Mouse (Mus musculus) embryonic stem cell, embryonic (primary cell): ENCODE measurements around the gene Myh6.
"Not testable (repeated sequence)": the region's sequence is repeated elsewhere in the genome, so short reads cannot be mapped to it uniquely, and the experiment has no call there.

Source experiments
- CTCF ChIA-PET, 4 experiments: fragments of 300-600 bp in 2 of 4; fragments of 350-600 bp in 2 of 4; sonication (Branson Sonifier 250); formaldehyde crosslinking; loops; one replicate each; lab custom pipeline; 2022; ENCODE audit warnings: inconsistent platforms in 2 of 4; lab: Charles Lee
- POLR2A ChIA-PET, 4 experiments: fragments of 300-600 bp in 2 of 4; fragments of 350-600 bp in 2 of 4; sonication (Branson Sonifier 250); formaldehyde crosslinking; loops; one replicate each; lab custom pipeline; 2022; ENCODE audit warnings: antibody characterized with exemption in 4 of 4, inconsistent platforms in 1 of 4; lab: Charles Lee

The Myh6 gene

GRCm38 (mm10) chr14:54948781-54949180 lies 17.9 kb downstream of the Myh6 start:
- POLR2A ChIA-PET = interaction anchor here in 3 of 4 experiments (0.6 to 2.4 kb wide), 6 partner anchors 17 to 46 kb away, joined by 3 to 8 read pairs (median 5); partner anchors contain the start of gene Efs (in 1 of the 3)
- CTCF ChIA-PET = interaction anchor here (0.9 to 3.6 kb wide), 7 partner anchors 9 to 163 kb away, joined by 3 to 17 read pairs (median 4); partner anchors contain the start of gene Ngdn (in 1 of the 4)

- POLR2A ChIA-PET, CTCF ChIA-PET: not testable (repeated sequence)
Measured at GRCm38 (mm10) chr14:54947008-54947407, 19.7 kb downstream of the Myh6 start.

GRCm38 (mm10) chr14:54945975-54946704 lies 20.6 kb downstream of the Myh6 start:
- ChIA-PET POLR2A (interaction anchor here in 3 of 4 experiments (0.6 to 1.0 kb wide), 4 partner anchors 13 to 52 kb away, joined by 3 to 7 read pairs (median 4); no protein-coding TSS in a partner anchor), CTCF (interaction anchor here in 3 of 4 experiments (0.6 to 1.3 kb wide), 3 partner anchors 36 to 759 kb away, joined by 3 to 4 read pairs (median 3); partner anchors contain the start of gene Ngdn (in 1 of the 3))

- CTCF ChIA-PET = no interaction called here
Measured at GRCm38 (mm10) chr14:54944939-54945338, 21.8 kb downstream of the Myh6 start.

DNA sequence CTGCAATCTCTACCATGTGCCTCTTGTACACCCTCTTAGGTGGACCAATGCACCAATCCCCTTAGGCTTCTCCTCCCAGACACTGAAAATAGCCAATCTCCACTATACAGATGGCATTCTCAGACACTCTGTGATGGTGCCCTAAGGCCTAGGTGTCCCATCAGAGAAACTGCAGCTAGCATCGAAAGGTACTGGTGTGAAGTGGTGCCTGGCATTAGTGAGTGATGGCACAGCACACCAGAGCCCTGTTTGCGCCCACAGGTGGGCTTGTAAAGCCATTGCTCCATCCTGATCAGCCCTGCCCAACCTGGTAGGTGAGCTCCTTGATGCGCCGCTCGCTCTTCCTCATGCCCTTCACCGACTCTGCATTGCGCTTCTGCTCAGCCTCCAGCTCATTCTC lies 22.8 kb downstream of the Myh6 start:
- CTCF ChIA-PET = interaction anchor here in 1 of 4 experiments (0.7 kb wide), 1 partner anchor 29 kb away, joined by 16 read pairs; no protein-coding TSS in a partner anchor
- POLR2A ChIA-PET = interaction anchor here in 3 of 4 experiments (0.7 to 1.6 kb wide), 3 partner anchors 28 to 29 kb away, joined by 8 to 19 read pairs (median 8); no protein-coding TSS in a partner anchor

More at GRCm38 (mm10) chr14:54944939-54945338, 21.8 kb downstream of the Myh6 start:
- POLR2A ChIA-PET = interaction anchor here in 1 of 4 experiments (1.6 kb wide), 1 partner anchor 28 kb away, joined by 19 read pairs; no protein-coding TSS in a partner anchor

DNA sequence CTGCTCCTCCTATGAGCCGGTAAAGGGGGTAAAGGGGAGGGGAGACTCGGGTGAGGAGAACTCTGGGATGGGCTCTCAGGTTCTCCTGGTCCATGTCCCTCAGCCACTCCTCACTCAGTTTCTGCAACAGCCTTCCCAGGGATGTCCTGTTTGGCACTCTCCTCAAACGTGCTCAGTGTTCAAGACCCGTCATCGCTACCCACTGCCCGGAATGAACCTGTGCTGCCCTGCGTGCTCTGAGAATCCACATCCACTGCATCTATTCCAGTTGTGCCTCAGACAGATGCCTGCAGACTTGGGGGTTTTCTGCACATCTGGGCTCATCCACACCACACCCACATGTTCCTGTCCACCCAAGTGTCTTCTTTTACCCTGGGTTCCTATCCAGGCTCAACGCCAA lies 24.2 kb downstream of the Myh6 start:
- CTCF ChIA-PET = no interaction called here

DNA sequence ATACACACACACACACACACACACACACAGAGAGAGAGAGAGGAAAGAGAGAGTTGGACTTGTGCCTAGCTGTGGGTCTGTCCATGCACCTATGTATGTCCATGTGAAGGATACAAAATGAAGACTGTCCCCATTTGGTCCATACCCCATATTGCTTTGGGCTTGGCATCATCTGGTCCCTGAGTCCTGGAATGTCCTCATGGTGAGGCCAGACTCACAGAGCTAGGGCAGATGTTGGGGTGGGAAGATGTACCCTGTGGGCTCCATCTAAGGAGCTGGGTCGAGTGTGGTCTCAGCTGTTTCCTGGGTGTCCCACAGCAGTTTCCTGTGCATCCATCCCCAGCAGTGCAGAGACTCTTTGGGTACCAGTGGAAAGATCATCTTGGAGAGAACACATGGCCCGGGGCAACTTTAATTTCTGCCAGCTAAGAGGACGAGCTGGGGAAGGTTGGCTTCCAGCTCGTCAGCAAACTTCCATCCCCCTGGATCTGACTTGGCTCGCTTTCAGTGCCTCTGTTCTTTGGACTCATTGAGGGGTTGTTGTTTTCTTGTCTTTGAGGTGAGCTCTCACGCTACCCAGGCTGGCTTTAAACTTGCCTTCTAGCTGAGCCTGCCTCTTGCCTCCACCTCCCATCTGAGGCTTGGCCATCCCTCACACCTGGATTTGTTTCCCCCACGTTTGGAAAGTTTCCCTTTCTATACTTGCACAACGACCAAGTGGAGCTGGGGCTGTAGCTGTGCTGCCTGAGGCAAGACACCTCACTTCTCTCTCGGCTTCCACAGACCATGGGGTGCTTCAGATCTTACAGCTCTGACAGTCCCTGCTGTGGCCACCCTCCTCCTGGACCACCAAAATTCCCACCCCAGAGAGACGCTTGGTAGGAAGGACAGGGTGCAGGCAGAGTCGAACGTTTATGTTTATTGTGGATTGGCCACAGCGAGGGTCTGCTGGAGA lies 25.4 kb downstream of the Myh6 start:
- CTCF ChIA-PET = interaction anchor here in 2 of 4 experiments (0.5 to 1.5 kb wide), 2 partner anchors 14 to 76 kb away, joined by 3 read pairs; no protein-coding TSS in a partner anchor

More for the DNA sequence above, 24.2 kb downstream of the Myh6 start:
- POLR2A ChIA-PET = interaction anchor here in 1 of 4 experiments (1.3 to 1.7 kb wide), 2 partner anchors 17 to 34 kb away, joined by 3 to 6 read pairs; partner anchors contain the start of gene Efs

GRCm38 (mm10) chr14:54940176-54940530 lies 26.6 kb downstream of the Myh6 start:
- POLR2A ChIA-PET = interaction anchor here (1.0 to 2.2 kb wide), 15 partner anchors 10 to 76 kb away, joined by 3 to 17 read pairs (median 4); partner anchors contain the start of genes Efs (in 3 of the 4), Ngdn (in 3 of the 4) and Slc22a17 (in 1 of the 4)
- CTCF ChIA-PET = interaction anchor here (0.6 to 1.8 kb wide), 40 partner anchors 8 to 254 kb away, joined by 3 to 19 read pairs (median 4); partner anchors contain the start of genes Efs (in 4 of the 4), Ngdn (in 2 of the 4), Ppp1r3e (in 2 of the 4) and 1700123O20Rik (in 1 of the 4)

More for the DNA sequence above, 25.4 kb downstream of the Myh6 start:
- POLR2A ChIA-PET = interaction anchor here in 2 of 4 experiments (1.1 to 1.7 kb wide), 3 partner anchors 15 to 33 kb away, joined by 3 to 6 read pairs (median 3); partner anchors contain the start of gene Efs (in 2 of the 2)

GRCm38 (mm10) chr14:54939434-54940175 lies 27.1 kb downstream of the Myh6 start:
- POLR2A ChIA-PET = interaction anchor here (0.6 to 2.2 kb wide), 21 partner anchors 9 to 228 kb away, joined by 3 to 17 read pairs (median 4); partner anchors contain the start of genes Efs (in 3 of the 4), Ngdn (in 3 of the 4) and Slc22a17 (in 1 of the 4)
- CTCF ChIA-PET = interaction anchor here (0.5 to 1.8 kb wide), 47 partner anchors 9 to 473 kb away, joined by 3 to 19 read pairs (median 4); partner anchors contain the start of genes Efs (in 4 of the 4), Ngdn (in 2 of the 4), Ppp1r3e (in 2 of the 4) and 1700123O20Rik (in 1 of the 4)

- ChIA-PET CTCF (interaction anchor here (0.6 to 1.8 kb wide), 27 partner anchors 10 to 472 kb away, joined by 3 to 19 read pairs (median 5); partner anchors contain the start of genes Efs (in 4 of the 4), Ngdn (in 2 of the 4) and Ppp1r3e (in 2 of the 4)), POLR2A (interaction anchor here (0.9 to 3.3 kb wide), 17 partner anchors 8 to 227 kb away, joined by 3 to 28 read pairs (median 4); partner anchors contain the start of genes Efs (in 2 of the 4), Ngdn (in 2 of the 4) and Slc22a17 (in 1 of the 4))
Measured at GRCm38 (mm10) chr14:54938431-54939219, 28.1 kb downstream of the Myh6 start.

- POLR2A ChIA-PET = interaction anchor here in 3 of 4 experiments (1.0 to 3.3 kb wide), 6 partner anchors 11 to 43 kb away, joined by 3 to 28 read pairs (median 4); partner anchors contain the start of gene Efs (in 2 of the 3)
- CTCF ChIA-PET = interaction anchor here in 1 of 4 experiments (1.6 kb wide), 1 partner anchor 12 kb away, joined by 3 read pairs; no protein-coding TSS in a partner anchor
Measured at GRCm38 (mm10) chr14:54937361-54938182, 29.2 kb downstream of the Myh6 start.

DNA sequence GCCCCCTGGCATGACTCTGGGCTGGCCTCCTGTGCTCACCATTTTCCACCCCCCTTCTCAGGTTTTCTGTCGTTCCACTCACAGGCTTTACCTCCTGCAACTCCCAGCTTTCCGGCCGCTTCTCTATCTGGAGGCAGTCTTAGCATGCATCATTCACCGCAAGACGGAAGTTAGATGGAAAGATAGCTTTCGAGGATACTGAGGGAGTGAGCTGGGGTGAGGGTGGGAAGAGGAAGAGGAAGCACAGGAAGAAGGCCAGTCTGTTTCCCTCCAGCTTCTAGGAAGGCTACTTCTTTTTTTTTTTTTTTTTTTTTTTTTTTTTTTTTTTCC lies 29.9 kb downstream of the Myh6 start:
- ChIA-PET CTCF (interaction anchor here in 2 of 4 experiments (0.6 to 1.7 kb wide), 2 partner anchors 10 to 34 kb away, joined by 3 to 13 read pairs; partner anchors contain the start of gene Efs (in 1 of the 2)), POLR2A (interaction anchor here in 3 of 4 experiments (1.0 to 3.3 kb wide), 5 partner anchors 10 to 42 kb away, joined by 3 to 28 read pairs (median 4); partner anchors contain the start of gene Efs (in 2 of the 3))

GRCm38 (mm10) chr14:54935904-54936830 lies 30.6 kb downstream of the Myh6 start, which contains the start of gene Cmtm5:
Cmtm5 (plus strand) TSS chr14:54936261.
- POLR2A ChIA-PET = interaction anchor here in 3 of 4 experiments (0.6 to 3.3 kb wide), 8 partner anchors 9 to 200 kb away, joined by 3 to 28 read pairs (median 4); partner anchors contain the start of genes Efs (in 2 of the 3) and Ngdn (in 1 of the 3)

More at GRCm38 (mm10) chr14:54935904-54936830, 30.6 kb downstream of the Myh6 start, which contains the start of gene Cmtm5:
- CTCF ChIA-PET = interaction anchor here in 3 of 4 experiments (0.6 to 2.1 kb wide), 7 partner anchors 9 to 278 kb away, joined by 3 to 13 read pairs (median 4); partner anchors contain the start of gene Efs (in 3 of the 3)
